Comparison of ENCODE assay signal across 10 mouse cellular contexts in genomic region chr4:54946662-54947055, GRCm38 (mm10). TPM values are rescaled to one million over a fixed set of nuclear protein-coding genes. Genes with fewer than 3 reads are reported as not detected.
DNase-seq lines count a peak whose midpoint lies in the region; ATAC-seq and TF ChIP-seq lines count a peak whose summit lies in the region.
"Had no signal": no experiment of that assay in that cellular context is flagged by ENCODE, and none has a peak within 500 bp of the region (broad histone marks: within the 10 kb centered on the region; RNA-seq: fewer than 3 reads in every experiment).

No protein-coding gene starts in this region.

- no peaks in the 10 kb centered on the region for H3K9me3 ChIP-seq in intestine, embryonic 15.5 days
- H3K9me3 ChIP-seq in neural tube, embryonic 12.5 days = no peaks in the 10 kb centered on the region

- no peak for TF ChIP-seq CTCF in layer of hippocampus, adult 2 months (conservative IDR thresholded peaks at IDR 0.05)
- TF ChIP-seq CTCF in embryonic fibroblast, embryonic 13.5 days (IDR thresholded peaks at IDR 0.05; ENCODE audit: borderline replicate concordance, insufficient read depth, low read length) = no peak

- WGBS in intestine, embryonic 15.5 days = 0% methylated on average over 10 of the region's 10 CpGs
- WGBS in neural tube, embryonic 12.5 days = under 1% methylated on average over 10 of the region's 10 CpGs

- peak overlapping the region; percentile 86 for H3K4me3 ChIP-seq in layer of hippocampus, adult 2 months
- H3K4me3 ChIP-seq in embryonic fibroblast, embryonic 13.5 days (ENCODE audit: insufficient read depth, low read length) = peak overlapping the region; percentile 83
- H3K4me3 ChIP-seq in intestine, embryonic 15.5 days (replicated peaks) = peak overlapping the region; percentile 66
- H3K4me3 ChIP-seq in neural tube, embryonic 12.5 days = peak overlapping the region; percentile 81
- H3K4me3 ChIP-seq: erythroblast, embryonic 14.5 days had no signal

- no peaks in the 10 kb centered on the region; the same call in 1 of the 2 replicates for H3K4me1 ChIP-seq in embryonic fibroblast, embryonic 13.5 days (ENCODE audit: control insufficient read depth, insufficient read depth, low read length)
- 0 out of 2 replicates have a peak, but pooled peaks cover 11% of the 10 kb centered on the region for H3K4me1 ChIP-seq in intestine, embryonic 15.5 days (replicated peaks)
- H3K4me1 ChIP-seq in neural tube, embryonic 12.5 days = peaks cover 12% of the 10 kb centered on the region

- H3K9ac ChIP-seq in intestine, embryonic 15.5 days = peak overlapping the region; percentile 84; the same call in 1 of the 2 replicates
- peak overlapping the region; percentile 95 for H3K9ac ChIP-seq in neural tube, embryonic 12.5 days

- no peak for DNase-seq in layer of hippocampus, adult 2 months (ENCODE audit: low spot score in 2 of 2)
- no peak for DNase-seq in layer of hippocampus, adult 18-20 months (ENCODE audit: low spot score in 2 of 2)
- no peak for DNase-seq in urinary bladder, postnatal 36 days (ENCODE audit: low spot score in 2 of 2)
- DNase-seq in testis, postnatal 14 days (ENCODE audit: low spot score) = no peak
- DNase-seq in adrenal gland, postnatal 36 days = no peak

- peak overlapping the region; percentile 95 for H3K27ac ChIP-seq in layer of hippocampus, adult 2 months
- peak overlapping the region; percentile 85 for H3K27ac ChIP-seq in embryonic fibroblast, embryonic 13.5 days (ENCODE audit: insufficient read depth, low read length)
- H3K27ac ChIP-seq in intestine, embryonic 15.5 days = peak overlapping the region; percentile 96
- H3K27ac ChIP-seq in neural tube, embryonic 12.5 days = peak overlapping the region; percentile 96
- H3K27ac ChIP-seq: macrophage had no signal

- H3K36me3 ChIP-seq in intestine, embryonic 15.5 days = no peaks in the 10 kb centered on the region
- no peaks in the 10 kb centered on the region for H3K36me3 ChIP-seq in neural tube, embryonic 12.5 days

- H3K27me3 ChIP-seq in intestine, embryonic 15.5 days (replicated peaks) = no peaks in the 10 kb centered on the region
- no peaks in the 10 kb centered on the region for H3K27me3 ChIP-seq in neural tube, embryonic 12.5 days (replicated peaks)

- TF ChIP-seq POLR2A in embryonic fibroblast, embryonic 13.5 days (IDR thresholded peaks at IDR 0.05; ENCODE audit: low read depth, low read length) = 0 out of 2 replicates have a peak, but pooled peaks have one; percentile 8

- peak overlapping the region; percentile 93 for H3K4me2 ChIP-seq in intestine, embryonic 15.5 days (replicated peaks)
- H3K4me2 ChIP-seq in neural tube, embryonic 12.5 days (replicated peaks) = peak overlapping the region; percentile 82

- ATAC-seq in intestine, embryonic 15.5 days = no peak
- no peak for ATAC-seq in neural tube, embryonic 12.5 days (ENCODE audit: low FRiP score, low read depth)

RNA-seq across cellular contexts. Expression of gene Zfp462, which starts 1.8 kb away (rescaled TPM):
- total RNA-seq in layer of hippocampus, adult 2 months (2021) = 10 to 100 TPM; 66.7 to 68.8 TPM
- total RNA-seq in layer of hippocampus, adult 18-20 months (2021) = 10 to 100 TPM; 64.8 to 77.5 TPM
- polyA plus RNA-seq in embryonic fibroblast, embryonic 13.5 days (2011; ENCODE audit: insufficient read length, low read depth, missing spikeins) = 23.7 and 28.9 TPM in 2 replicates
- polyA plus RNA-seq in intestine, embryonic 15.5 days (2015; fragmentation: Nextera tagmentation; extraction: Ambion mirVana) = 2.8 and 3.2 TPM in 2 replicates
- 14.9 and 18.5 TPM in 2 replicates for polyA plus RNA-seq in neural tube, embryonic 12.5 days (2016; fragmentation: Nextera tagmentation; extraction: Ambion mirVana)
- 10 to 100 TPM; 39.9 to 61.7 TPM for total RNA-seq in adrenal gland, postnatal 36 days (2021)
- polyA plus RNA-seq: erythroblast, embryonic 14.5 days had no signal
